Mouse (Mus musculus): ENCODE measurements around the gene Igsf9.
A peak's percentile ranks its signal among the peaks of the same experiment; 100 is the strongest.

The Igsf9 gene

GRCm38 (mm10) chr1:172481540-172482280 lies at the start of gene Igsf9:
Igsf9 (plus strand) TSS chr1:172481788.
- peak; percentile 93 for DNase-seq (ENCODE audit: low spot score)

GRCm38 (mm10) chr1:172431836-172432586 lies 49.6 kb upstream of the Igsf9 start:
- DNase-seq (ENCODE audit: low spot score), result peak; percentile 55

GRCm38 (mm10) chr1:172432587-172432955 lies 49.0 kb upstream of the Igsf9 start:
- no peak for DNase-seq (ENCODE audit: low spot score)

DNA sequence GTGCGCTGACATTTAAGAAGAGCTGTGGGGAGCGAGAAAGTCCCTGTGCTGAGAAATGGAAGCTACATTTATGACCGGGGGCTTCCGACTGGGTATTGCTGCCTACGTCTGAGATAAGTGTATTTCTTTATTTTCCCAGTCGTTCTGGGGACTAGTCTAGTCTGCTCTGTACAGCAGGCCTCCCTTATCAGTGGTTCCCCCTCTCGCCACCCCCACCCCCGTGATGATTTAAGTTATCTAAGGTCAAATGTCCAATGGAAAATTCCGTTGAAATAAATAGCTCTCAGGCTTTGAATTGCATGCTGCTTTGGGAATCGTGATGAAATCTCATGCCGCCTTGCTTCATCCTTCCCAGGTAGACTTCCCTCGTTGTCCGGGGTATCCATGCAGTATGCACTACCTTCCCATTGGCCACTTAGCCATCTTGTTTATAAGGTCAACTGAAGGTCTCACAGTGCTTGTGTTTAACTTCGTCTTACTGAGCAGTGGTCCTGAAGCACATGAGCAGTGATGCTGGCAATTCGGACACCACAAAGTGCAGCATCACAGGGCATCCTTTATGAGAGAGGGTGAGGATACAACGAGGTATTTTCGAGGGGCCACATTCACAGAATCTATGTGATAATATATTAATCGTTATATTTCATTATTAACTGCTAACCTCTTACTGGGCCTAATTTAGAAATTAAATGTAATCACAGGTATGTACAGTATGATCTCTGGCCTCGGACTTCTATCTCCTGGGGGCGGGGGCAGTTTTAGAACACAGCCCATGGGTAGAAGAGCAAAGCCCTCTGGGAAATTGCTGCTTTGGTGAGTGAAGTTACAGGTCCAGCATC lies 48.4 kb upstream of the Igsf9 start:
- DNase-seq (ENCODE audit: low spot score), result no peak

DNA sequence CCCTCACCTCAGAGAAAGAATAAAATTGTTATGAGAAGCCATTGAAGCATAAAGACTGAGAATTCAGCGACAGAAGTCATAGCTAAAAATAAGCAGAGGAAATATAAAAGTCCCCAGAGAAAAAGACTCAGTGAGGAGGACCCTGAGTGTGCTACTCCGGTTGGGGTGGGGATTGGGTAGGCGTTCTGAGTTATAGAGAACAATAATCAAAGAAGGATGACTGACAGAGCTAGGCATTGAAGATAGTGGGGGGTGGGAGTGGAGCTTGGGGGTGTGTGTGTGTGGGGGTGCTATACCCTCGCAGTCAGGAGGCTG lies 47.8 kb upstream of the Igsf9 start:
- DNase-seq (ENCODE audit: low spot score), result no peak

DNA sequence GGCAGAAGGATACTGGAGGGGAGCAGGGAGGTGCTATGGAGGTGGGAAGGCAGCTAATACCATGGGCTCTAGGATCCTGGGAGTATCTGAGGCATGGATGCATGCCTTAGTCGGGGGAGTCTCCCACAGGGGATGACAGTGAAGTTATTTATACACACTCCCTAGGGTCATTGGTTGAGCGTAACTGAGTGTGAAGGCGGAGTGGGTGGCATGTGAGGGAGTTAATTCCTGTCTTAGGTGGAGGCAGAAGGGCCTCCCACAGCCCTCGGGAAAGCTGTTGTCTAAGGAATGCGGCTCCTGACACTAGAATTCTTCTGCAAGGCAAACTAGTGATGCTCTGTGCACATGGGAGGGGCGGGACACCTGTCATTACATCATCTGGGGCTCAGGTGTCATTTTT lies 44.8 kb upstream of the Igsf9 start:
- DNase-seq (ENCODE audit: low spot score), result no peak

DNA sequence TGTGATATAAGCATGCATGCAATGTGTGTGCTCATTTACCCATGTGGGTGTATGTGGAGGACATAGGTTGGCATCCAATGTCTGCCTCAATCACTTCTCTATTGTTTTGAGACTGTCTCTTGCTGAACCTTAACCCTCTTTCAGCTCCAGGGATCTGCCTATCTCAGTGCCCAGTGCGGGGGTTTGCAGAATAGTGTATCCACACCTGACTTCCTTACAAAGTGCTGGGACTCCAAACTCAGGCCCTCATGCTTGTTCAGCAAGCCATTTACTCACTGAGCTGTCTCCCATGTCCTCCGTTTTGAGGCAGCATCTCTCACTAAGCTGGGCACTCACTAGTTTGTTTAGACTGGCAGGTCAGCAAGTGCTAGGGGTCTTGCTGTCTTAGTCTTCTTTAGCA lies 43.0 kb upstream of the Igsf9 start:
- DNase-seq (ENCODE audit: low spot score), result no peak

- no peak for DNase-seq (ENCODE audit: low spot score)
These were observed 41.1 kb upstream of the Igsf9 start for GRCm38 (mm10) chr1:172440521-172440920.

DNA sequence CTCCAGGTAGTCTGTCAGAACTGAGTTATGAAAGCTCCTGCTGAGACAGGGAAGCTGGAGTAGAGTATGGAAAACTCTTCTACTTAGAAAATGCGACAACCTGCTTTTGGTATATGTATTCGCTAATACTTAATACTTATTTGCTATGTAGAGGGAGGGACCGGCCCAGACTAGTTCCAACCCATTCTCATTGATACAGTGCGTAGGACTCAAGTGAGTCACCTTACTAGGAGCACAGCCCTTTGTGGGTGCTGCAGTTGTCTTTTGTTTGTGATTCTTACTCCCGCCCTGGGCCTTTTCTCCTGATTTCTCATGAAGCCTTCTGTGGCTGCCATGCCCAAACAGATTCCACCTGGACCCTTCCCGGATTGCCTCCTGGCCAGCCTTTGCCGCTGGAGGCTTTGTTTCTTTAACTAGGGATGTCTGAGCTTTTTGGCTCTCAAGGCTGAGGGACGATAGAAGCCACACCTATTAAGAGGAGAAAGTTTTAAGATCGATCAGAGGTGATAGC lies 39.6 kb upstream of the Igsf9 start:
- peak; percentile 35 for DNase-seq (ENCODE audit: low spot score)

GRCm38 (mm10) chr1:172450226-172450625 lies 31.4 kb upstream of the Igsf9 start:
- no peak for DNase-seq (ENCODE audit: low spot score)

DNA sequence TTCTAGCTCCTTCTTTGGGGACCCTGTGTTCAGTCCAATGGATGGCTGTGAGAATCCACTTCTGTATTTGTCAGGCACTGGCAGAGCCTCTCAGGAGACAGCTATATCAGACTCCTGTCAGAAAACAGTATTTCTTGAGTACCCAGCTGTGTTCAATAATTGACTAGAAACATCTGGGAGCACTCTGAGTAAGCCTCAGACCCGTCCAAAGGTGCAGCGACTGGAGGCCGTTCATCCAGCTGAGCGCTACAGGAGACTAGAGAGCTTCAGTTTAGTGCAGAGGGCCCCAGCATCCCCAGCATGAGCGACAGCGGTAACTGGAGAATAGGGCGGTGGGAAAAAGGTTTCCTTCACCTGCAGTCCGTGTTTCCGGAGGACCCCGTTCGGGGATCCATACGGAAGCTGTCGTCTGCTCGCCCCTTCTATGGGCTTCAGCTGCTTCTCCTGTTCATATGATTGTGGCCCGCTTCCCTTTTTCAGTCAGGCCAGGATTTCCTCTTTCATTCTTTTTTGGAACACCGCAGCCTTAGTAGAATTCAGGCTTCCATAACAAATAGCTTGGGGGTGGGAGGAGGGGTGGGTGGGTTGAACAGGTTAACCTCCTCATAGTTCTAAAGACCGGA lies 30.6 kb upstream of the Igsf9 start:
- no peak for DNase-seq (ENCODE audit: low spot score)

DNA sequence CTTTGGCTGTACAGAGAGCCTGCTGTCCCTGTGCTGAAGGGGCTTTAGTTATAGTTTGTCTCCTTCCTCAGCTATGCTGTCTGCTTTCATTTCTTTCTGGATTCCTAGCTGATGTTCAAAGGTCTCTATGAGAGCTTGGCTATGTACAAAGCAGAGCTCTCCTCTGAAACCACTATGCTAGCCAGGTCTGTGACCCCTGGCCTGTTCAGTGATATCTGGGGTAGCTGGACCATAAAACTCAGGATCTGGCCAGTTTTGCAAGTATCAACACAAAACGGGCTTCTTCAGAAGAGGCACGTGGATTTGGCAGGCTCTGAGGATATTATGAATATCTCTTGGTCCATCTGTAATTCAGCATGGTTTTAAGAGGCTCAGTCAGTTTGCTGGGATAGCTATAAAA lies 28.7 kb upstream of the Igsf9 start:
- DNase-seq (ENCODE audit: low spot score), result no peak

DNA sequence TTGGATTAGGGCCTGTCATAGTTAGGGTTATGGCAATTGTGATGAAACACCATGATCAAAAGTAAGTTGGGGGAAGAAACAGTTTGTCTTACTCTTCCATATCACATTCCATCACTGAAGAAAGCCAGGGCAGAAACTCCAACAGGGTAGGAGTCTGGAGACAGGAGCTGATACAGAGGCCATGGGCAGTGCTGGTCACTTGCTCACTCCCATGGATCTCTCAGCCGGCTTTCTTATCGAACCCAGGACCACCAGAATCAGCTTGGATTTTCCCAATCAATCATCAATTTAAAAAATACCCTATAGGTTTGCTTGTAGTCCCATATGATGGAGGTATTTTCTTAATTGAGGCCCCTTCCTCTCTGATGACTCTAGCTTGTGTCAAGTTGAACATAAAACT lies 27.8 kb upstream of the Igsf9 start:
- DNase-seq (ENCODE audit: low spot score), result no peak

GRCm38 (mm10) chr1:172455416-172455815 lies 26.2 kb upstream of the Igsf9 start:
- no peak for DNase-seq (ENCODE audit: low spot score)

DNA sequence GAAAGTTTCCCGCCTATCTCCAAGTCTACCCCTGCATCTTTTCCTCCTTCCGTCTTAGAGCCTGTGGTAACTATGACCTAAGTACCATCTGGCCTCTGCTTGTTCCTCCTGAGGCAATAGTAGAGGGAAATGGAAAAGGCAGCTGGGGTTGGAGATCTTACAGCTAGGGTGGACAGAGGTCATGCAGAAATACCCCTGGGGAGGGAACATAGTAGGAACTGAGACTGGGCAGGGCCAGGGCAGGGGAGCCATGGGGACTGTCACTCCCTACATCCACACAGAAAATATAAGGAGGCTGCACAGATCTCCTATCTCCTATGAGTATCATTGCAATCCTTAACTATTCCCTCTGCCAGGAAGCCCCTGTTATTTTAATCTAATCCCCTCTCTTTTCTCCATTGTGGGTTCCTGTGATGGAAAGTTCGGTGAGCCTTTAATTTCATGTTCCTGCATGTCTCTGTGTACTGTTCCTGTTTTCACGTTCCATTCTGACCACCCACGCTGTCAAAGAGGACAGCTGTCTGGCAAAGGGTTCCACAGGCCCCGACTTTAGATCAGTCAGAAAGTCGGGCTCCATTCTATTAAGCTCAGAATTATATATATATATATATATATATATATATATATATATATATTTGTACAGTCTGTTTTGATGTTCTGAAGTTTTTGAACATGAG lies 25.4 kb upstream of the Igsf9 start:
- DNase-seq (ENCODE audit: low spot score), result no peak

DNA sequence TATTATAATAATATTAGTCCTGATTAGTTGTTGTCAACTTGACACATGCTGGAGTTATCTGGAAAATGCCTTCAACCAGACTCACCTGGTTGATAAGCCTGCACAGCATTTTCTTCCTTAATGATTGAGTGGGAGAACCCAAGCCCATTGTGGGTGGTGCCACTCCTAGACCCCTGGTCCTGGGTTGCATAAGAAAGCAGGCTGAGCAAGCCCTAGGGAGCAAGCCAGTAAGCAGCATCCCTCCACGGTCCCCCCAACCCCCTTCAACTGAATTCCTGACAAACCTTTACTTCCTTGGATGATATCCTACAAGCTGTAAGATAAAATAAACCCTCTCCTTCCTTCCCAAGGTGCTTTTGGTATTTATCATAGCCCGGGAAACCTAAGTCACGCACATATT lies 24.4 kb upstream of the Igsf9 start:
- no peak for DNase-seq (ENCODE audit: low spot score)

- no peak for DNase-seq (ENCODE audit: low spot score)
These were observed 23.5 kb upstream of the Igsf9 start for GRCm38 (mm10) chr1:172458041-172458440.

DNA sequence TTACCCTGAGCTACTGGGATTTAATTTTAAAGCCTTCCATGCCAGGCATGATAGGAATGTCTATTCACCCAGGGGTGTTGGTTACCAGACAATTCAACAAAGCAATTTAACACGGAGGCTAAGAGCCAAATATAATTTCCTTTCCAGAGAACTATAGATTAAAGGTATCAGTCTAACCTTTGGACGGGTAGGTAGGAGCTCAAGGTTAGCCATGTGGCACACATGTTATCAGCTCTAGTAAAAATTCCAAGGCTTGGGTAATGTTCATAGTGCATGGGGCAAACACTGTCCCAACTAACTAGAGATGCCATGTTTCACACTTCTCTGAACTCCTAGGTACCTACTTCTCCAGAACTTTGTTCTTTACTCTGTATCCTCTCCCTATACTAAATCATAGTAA lies 20.0 kb upstream of the Igsf9 start:
- DNase-seq (ENCODE audit: low spot score), result no peak

DNA sequence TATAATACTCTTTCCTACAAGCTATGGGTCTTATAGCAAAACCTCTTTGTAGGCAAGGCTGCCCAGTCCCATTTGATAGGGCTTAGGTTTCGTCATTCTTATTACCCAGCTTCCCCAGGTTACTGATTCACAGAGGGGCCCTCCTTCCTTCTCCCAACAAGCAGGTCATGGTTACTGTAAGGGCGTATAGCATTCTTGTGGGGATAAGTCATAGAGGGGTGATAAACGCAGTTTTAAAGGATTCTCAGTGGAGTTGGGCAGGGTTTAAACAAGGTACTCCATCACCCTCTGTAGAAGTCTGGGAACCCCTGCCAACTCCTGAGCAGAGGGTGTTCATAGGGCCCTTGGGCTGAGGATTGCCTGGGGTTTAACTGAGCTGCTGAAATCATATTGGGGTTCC lies 19.1 kb upstream of the Igsf9 start:
- peak; percentile 23 for DNase-seq (ENCODE audit: low spot score)

- DNase-seq (ENCODE audit: low spot score), result no peak
These were observed 17.9 kb upstream of the Igsf9 start for GRCm38 (mm10) chr1:172463387-172464333.
